Mouse (Mus musculus): ENCODE measurements around the gene Sh3d19. TPM values are rescaled to one million over a fixed set of nuclear protein-coding genes. Genes with fewer than 3 reads are reported as not detected.

Sh3d19 gene
- polyA plus RNA-seq, 1 experiment from 2014 or later, result 23.0 TPM

- Histone ChIP-seq H3K4me3 (ENCODE audit: low read depth, low read length) (no peak overlapping the region), H3K4me1 (replicated peaks; ENCODE audit: control insufficient read depth, insufficient read depth) (peaks cover 4% of the 10 kb centered on the region), H3K27me3 (ENCODE audit: control insufficient read depth, insufficient read depth, low read length) (no peaks in the 10 kb centered on the region), H3K9me3 (ENCODE audit: control insufficient read depth, low read length) (no peaks in the 10 kb centered on the region), H3K27ac (replicated peaks) (no peak overlapping the region), H3K4me2 (replicated peaks; ENCODE audit: low read depth) (no peak overlapping the region), H3K9ac (ENCODE audit: low read length) (no peak overlapping the region), H3K36me3 (ENCODE audit: control insufficient read depth, insufficient read depth, low read length) (no peaks in the 10 kb centered on the region; the same call in 1 of the 2 replicates)
- TF ChIP-seq CTCF (IDR thresholded peaks at IDR 0.05; ENCODE audit: low read depth) (no peak), EP300 (optimal IDR thresholded peaks at IDR 0.05) (no peak)
- ATAC-seq (ENCODE audit: low FRiP score, low TSS enrichment) (no peak), DNase-seq (ENCODE audit: low spot score) (no peak)
- WGBS, result 47% methylated on average over 9 of the region's 9 CpGs
Measured at GRCm38 (mm10) chr3:86037926-86038484, 67.1 kb downstream of the Sh3d19 start.

DNA sequence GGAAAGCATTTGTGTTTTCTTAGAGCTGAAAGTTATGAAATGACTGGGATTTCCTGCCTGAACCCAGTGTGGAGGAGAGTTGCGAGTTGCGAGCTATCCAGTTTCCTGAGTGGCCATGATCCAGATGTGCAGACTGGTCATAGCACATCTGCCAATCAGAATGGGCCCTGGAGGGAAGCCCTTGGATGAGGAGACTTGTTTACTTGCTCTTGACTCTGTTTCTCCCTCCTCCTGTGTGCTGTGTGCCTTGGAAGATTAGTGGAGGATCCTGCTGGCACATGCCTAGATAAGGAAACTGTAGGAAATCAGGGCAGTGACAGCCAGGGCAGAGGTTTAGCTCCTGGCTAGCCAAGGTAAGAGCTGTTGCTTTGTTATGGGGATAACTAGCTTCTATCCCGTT is 67.7 kb downstream of the Sh3d19 start:
- Histone ChIP-seq H3K4me2 (replicated peaks; ENCODE audit: low read depth) (peak overlapping the region; percentile 35), H3K27ac (replicated peaks) (peak overlapping the region; percentile 85), H3K9ac (ENCODE audit: low read length) (peak overlapping the region; percentile 41; the same call in 1 of the 2 replicates), H3K9me3 (ENCODE audit: control insufficient read depth, low read length) (no peaks in the 10 kb centered on the region), H3K4me1 (replicated peaks; ENCODE audit: control insufficient read depth, insufficient read depth) (peaks cover 4% of the 10 kb centered on the region), H3K4me3 (ENCODE audit: low read depth, low read length) (peak overlapping the region; percentile 18), H3K27me3 (ENCODE audit: control insufficient read depth, insufficient read depth, low read length) (no peaks in the 10 kb centered on the region), H3K36me3 (ENCODE audit: control insufficient read depth, insufficient read depth, low read length) (no peaks in the 10 kb centered on the region; the same call in 1 of the 2 replicates)
- TF ChIP-seq CTCF (IDR thresholded peaks at IDR 0.05; ENCODE audit: low read depth) (no peak), EP300 (optimal IDR thresholded peaks at IDR 0.05) (peak; percentile 12)
- WGBS, result 25% methylated on average over 3 of the region's 3 CpGs
- no peak for DNase-seq (ENCODE audit: low spot score)
- peak; percentile 33; the same call in 1 of the 2 replicates for ATAC-seq (ENCODE audit: low FRiP score, low TSS enrichment)

GRCm38 (mm10) chr3:86040286-86041201 is 69.6 kb downstream of the Sh3d19 start:
- H3K4me1 ChIP-seq (replicated peaks; ENCODE audit: control insufficient read depth, insufficient read depth), result peaks cover 4% of the 10 kb centered on the region
- H3K4me2 ChIP-seq (replicated peaks; ENCODE audit: low read depth), result peak overlapping the region; percentile 36
- 29% methylated on average over 14 of the region's 14 CpGs for WGBS
- H3K9me3 ChIP-seq (ENCODE audit: control insufficient read depth, low read length), result no peaks in the 10 kb centered on the region
- H3K27me3 ChIP-seq (ENCODE audit: control insufficient read depth, insufficient read depth, low read length), result no peaks in the 10 kb centered on the region
- TF ChIP-seq EP300 (optimal IDR thresholded peaks at IDR 0.05), result no peak
- no peak for TF ChIP-seq CTCF (IDR thresholded peaks at IDR 0.05; ENCODE audit: low read depth)
- H3K9ac ChIP-seq (ENCODE audit: low read length), result peak overlapping the region; percentile 19
- DNase-seq (ENCODE audit: low spot score), result no peak
- ATAC-seq (ENCODE audit: low FRiP score, low TSS enrichment), result peak; percentile 78; the same call in 1 of the 2 replicates
- no peaks in the 10 kb centered on the region; the same call in 1 of the 2 replicates for H3K36me3 ChIP-seq (ENCODE audit: control insufficient read depth, insufficient read depth, low read length)
- peak overlapping the region; percentile 81 for H3K27ac ChIP-seq (replicated peaks)
- peak overlapping the region; percentile 25 for H3K4me3 ChIP-seq (ENCODE audit: low read depth, low read length)

DNA sequence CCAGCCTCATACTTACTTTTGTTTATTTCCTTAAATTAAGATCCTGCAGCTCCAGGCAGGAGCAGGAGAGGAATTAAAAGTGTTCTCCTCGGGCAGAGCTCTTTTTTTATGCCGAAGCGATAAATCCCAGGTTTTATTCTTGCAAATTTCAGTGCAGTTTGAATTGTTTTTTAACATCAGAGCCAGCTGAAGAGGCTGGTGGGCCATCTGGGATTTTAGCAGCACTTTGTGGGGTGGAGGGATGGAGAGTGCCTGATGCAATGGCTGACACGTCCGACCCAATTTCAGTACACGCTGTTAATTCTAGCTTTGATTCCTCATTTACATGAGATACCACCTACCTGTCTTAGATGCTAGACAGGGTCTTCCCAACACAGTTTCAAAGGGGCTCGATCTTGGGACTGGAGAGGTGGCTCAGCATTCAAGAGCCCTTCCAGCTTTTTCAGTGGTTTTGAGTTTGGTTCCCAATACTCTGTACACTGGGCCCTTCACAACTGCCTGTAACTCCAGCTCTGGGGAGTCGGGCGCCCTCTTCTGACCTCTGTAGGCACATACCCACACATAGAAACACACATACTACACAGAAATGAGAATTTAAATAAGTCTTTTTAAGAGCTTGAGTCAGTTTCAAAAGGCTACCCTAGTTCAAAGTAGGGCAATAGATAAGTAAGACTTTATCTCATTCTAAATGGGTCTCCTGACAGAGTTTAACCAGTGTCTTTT is 76.9 kb downstream of the Sh3d19 start:
- Histone ChIP-seq H3K4me2 (replicated peaks; ENCODE audit: low read depth) (no peak overlapping the region), H3K9ac (ENCODE audit: low read length) (no peak overlapping the region), H3K27ac (replicated peaks) (no peak overlapping the region), H3K4me1 (replicated peaks; ENCODE audit: control insufficient read depth, insufficient read depth) (no peaks in the 10 kb centered on the region), H3K27me3 (ENCODE audit: control insufficient read depth, insufficient read depth, low read length) (no peaks in the 10 kb centered on the region), H3K36me3 (ENCODE audit: control insufficient read depth, insufficient read depth, low read length) (peaks cover 22% of the 10 kb centered on the region; the same call in 1 of the 2 replicates), H3K4me3 (ENCODE audit: low read depth, low read length) (no peak overlapping the region), H3K9me3 (ENCODE audit: control insufficient read depth, low read length) (no peaks in the 10 kb centered on the region)
- 0 out of 2 replicates have a peak, but pooled peaks have one; percentile 8 for TF ChIP-seq CTCF (IDR thresholded peaks at IDR 0.05; ENCODE audit: low read depth)
- no peak for TF ChIP-seq EP300 (optimal IDR thresholded peaks at IDR 0.05)
- ATAC-seq (ENCODE audit: low FRiP score, low TSS enrichment) (no peak), DNase-seq (ENCODE audit: low spot score) (no peak)
- 95% methylated on average over 9 of the region's 9 CpGs for WGBS

GRCm38 (mm10) chr3:86049041-86049440 is 78.1 kb downstream of the Sh3d19 start:
- no peaks in the 10 kb centered on the region for H3K27me3 ChIP-seq (ENCODE audit: control insufficient read depth, insufficient read depth, low read length)
- peaks cover 22% of the 10 kb centered on the region; the same call in 1 of the 2 replicates for H3K36me3 ChIP-seq (ENCODE audit: control insufficient read depth, insufficient read depth, low read length)
- H3K27ac ChIP-seq (replicated peaks), result no peak overlapping the region
- no peak overlapping the region for H3K4me3 ChIP-seq (ENCODE audit: low read depth, low read length)
- H3K4me1 ChIP-seq (replicated peaks; ENCODE audit: control insufficient read depth, insufficient read depth), result no peaks in the 10 kb centered on the region
- no peak for DNase-seq (ENCODE audit: low spot score)
- no peak for ATAC-seq (ENCODE audit: low FRiP score, low TSS enrichment)
- no peaks in the 10 kb centered on the region for H3K9me3 ChIP-seq (ENCODE audit: control insufficient read depth, low read length)
- no peak overlapping the region for H3K9ac ChIP-seq (ENCODE audit: low read length)
- TF ChIP-seq CTCF (IDR thresholded peaks at IDR 0.05; ENCODE audit: low read depth), result no peak
- TF ChIP-seq EP300 (optimal IDR thresholded peaks at IDR 0.05), result no peak
- no peak overlapping the region for H3K4me2 ChIP-seq (replicated peaks; ENCODE audit: low read depth)
- WGBS, result 81% methylated on average over 2 of the region's 2 CpGs
